Mouse (Mus musculus): ENCODE measurements around the gene Prmt2.

Gene Prmt2

DNA sequence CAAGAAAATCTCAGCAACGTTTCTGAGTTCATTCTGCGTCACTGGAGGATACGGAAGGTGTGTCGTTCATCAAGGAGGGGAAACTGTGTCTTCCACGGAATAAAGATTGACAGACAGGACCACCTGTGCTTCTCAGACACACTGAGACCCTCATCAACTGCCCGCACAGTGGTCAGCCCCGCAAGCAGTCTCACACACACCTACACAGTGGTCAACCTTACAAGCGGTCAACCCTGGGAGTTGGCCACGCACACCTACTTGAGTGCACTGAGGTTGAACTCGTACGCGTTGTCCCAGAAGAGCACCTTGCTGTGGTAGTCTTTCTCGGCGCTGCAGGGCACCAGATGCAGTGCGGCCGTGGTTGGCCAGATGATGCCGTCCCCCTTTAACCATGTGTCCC is 20.6 kb downstream of the Prmt2 start:
- CTCF ChIA-PET: no interaction called here

DNA sequence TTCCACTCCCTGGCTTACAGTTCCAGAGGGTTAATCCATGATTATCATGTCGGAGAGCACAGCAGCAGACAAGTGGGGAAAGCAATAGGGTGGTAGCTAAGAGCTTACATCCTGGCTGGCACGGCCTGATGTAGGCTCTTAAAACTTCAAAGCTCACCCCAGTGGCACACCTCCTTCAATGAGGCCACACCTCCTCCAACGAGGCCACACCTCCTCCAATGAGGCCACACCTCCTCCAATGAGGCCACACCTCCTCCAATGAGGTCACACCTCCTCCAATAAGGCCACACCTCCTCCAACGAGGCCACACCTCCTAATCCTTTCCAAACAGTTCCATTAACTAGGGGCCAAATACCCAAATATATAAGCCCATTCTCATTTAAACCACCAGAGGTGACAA is 23.5 kb downstream of the Prmt2 start:
- CTCF ChIA-PET: no interaction called here

DNA sequence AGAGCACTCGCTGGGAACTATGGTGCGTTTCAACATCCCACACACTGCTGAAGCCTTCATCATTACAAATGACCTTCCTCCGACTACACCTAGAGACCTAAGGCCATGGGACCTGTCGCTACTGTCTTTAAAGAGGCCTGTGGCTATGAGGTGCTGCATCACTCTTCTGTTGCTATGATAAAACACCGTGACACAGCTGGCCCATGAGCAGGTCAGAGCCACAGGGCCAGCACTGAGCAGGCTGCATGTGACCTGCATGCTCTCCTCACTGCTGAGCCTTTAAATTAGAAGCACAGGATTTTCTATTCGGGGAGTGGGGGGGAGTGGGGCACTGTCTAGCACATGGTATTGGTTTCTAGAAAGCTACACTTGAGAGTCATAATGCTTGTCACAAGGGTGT is 25.5 kb downstream of the Prmt2 start:
- CTCF ChIA-PET: no interaction called here

DNA sequence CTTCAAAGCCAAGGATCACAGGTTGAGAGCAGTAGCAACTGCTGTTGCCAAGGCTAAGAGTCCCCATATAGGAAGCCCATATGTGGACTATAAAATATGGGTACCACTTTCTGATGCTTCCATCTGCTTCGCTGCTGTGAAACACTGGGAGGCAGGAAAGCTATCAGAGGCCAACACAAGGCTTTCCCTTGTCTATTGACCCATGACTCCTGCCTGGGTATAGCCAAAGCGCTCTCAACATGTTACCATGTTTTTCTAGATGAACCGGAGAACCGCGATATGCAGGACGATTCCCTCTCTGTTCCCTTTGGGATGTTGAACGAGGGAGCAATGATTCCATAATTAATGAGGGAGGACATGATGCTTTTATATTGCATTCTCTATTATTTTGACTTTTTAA is 26.9 kb downstream of the Prmt2 start:
- CTCF ChIA-PET: no interaction called here

DNA sequence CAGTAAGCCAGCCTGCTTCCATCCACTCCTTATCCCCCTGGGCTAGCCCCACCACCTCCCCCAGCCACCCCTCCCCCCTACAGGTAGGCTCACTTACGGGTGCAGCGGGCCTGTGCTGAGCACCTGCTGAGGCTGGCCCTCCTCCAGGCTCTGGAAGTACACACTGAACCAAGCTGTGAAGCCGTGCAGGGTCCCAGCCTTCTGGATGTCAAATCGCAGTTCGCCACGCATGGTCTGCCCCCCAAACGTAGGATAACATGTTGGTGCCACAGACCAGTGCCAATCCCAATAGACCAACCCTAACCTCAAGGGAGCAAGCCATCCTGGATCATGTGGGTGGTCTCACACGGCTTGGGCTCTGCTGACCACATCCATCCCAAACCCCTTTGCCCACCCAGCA is 28.4 kb downstream of the Prmt2 start:
- CTCF ChIA-PET: no interaction called here

DNA sequence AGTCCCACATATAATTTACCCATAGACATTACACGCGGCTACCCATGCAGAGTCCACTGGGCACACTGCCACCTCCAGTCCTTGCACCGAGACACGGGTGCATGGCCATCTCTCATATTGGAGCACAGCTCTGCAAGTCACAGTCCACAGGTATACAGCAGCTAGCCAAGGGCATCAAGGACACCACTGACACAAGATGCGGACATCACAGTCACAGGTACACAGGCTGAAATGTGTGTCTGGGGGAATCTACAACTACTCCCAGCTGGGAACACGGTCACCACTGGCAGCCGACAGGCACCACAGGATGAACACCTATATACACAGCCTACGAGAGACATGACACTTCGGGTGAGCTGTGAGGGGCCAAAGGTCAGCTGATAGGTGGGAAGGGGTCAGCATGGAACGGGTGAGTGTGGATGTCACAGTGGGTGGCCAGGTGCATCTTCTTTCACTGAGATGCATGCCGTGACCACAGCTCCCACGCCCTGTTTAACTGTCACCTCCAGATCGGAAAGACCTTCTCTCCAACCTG is 30.3 kb downstream of the Prmt2 start:
- CTCF ChIA-PET: no interaction called here

DNA sequence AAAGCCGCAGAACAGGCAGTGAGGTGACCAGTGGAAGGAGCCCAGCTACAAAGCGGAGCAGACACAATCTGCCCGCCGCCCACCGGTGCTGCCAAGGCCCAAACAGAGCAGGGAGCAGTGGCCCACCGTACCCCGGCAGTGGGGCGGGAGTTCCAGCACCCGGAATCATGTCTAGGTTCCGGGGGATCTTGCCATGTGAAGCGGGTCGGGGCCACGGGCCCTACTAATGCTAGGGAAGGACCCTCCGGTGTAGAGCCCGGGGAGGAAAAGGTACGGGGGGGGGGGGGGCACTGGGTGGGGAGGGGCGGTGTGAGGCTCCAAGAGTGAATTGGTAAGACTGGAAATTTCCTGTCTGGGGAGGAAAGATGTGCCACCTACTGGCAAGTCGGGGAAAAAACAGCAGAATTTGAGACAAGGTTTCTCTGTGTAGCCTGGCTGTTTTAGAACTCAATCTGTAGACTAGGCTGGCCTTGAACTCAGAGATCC is 33.8 kb downstream of the Prmt2 start:
- CTCF ChIA-PET: no interaction called here

DNA sequence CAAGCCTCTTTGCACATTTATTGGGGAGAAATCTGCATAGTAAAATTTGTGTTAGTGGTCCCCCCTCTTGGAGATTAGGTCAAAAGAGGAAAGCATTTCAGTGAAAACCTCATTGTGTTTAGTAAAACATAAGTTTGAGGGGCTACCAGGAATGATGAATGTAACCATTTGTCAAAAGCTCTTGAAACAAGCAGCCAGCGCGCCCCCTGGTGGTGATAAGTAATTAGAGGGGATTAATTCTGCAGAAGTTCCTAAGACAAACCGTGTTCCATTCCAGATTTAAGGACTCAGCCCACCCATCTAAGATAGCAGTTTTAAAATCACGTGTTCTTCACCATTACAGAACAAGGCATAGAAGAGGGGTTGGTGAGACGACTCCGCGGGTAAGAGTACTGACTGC is 35.7 kb downstream of the Prmt2 start:
- CTCF ChIA-PET: interaction anchor here (0.6 kb wide), 1 partner anchor 207 kb away, joined by 3 read pairs; no protein-coding TSS in a partner anchor

DNA sequence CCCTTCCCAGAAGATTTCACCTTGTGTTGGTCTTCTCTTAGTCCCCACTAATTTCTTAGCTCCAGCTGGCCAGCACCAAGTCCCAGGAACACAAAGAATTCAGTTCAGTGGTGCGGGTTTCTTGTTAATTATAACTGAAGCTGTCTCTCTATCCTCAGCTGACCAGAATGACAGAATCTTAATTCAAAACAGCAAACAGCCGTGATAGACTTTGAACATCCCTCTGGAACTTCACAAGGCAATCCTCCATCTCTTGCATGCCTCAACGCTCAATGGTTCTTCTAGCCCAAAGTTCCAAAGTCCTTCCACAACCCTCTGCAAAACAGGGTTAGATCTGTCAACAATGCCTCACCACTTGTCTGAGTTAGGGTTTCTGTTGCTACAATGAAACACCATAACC is 36.2 kb downstream of the Prmt2 start:
- CTCF ChIA-PET: no interaction called here

DNA sequence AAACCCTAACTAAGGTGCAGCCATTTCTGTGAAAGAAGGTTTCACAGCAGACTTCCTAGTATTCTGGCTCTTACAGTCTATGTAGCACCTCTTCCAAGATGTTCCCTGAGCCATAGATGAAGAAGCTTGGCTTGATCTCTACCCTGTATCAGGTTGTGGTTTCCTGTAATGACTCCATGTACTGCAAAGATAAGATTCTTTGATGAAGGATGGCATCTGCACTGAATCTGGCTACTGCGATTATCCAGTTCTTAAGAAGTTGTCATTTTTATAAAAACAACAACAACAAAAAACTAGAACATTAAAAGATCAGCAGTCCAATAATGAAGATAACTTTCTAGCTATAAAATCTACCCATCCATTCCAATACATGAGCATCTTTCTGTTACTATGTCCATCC is 49.7 kb downstream of the Prmt2 start:
- CTCF ChIA-PET: no interaction called here

DNA sequence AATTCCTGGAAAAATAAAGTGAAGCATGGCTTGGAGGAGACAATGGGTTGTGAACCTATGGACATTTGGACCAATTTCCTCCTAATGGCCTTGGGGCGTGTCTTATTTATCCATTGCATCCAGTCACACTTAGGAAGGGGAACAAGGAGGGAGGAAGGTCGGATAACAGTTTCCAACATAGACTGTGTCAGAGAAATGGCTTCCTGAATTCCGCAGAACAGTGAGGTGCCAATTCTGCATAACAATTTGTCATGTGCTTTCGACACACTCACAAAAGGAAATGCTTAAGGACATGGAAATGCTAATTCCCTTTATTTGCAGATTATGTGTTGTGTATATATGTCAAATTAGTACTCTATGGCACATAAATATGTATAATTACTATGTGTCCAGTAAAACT is 52.4 kb downstream of the Prmt2 start:
- CTCF ChIA-PET: no interaction called here

DNA sequence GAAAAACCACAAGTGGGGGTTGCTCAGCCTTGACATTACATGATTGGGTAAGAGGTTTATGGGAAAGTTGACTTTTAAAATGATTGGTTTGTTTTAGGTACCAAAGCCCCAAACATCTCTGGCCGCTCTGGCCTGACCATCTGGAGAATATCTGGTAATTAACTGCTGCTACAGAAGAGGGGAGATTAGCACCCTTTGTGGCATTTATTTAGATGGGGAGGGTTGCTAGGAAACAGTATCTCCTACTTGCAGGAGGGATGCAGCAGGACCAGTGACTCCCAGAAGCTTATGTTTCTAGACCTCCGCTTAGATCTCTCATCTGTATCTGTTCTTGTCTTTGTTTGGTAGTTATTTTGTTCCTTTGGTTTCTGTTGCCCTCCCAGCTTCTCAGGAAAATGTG is 62.8 kb downstream of the Prmt2 start:
- CTCF ChIA-PET: no interaction called here

DNA sequence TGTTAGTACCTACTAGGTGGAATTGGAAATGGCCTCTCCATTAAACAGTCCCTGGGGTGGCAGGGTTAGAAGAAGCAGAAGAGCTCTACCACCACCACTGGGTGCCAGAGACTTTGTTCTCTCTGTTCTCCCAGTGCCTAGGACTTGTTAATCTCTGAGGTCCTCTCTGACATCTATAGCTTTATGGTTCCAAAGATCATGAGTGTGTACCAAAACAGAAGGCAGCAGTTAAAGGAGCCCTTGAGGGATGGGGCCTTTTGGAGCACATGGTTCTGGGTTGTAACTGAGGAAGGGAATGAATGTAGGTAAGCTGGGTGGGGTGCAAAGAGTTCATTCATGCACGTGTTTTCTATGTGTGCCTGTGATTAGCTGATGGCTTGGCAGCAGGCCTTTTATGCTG is 79.7 kb downstream of the Prmt2 start:
- CTCF ChIA-PET: no interaction called here

DNA sequence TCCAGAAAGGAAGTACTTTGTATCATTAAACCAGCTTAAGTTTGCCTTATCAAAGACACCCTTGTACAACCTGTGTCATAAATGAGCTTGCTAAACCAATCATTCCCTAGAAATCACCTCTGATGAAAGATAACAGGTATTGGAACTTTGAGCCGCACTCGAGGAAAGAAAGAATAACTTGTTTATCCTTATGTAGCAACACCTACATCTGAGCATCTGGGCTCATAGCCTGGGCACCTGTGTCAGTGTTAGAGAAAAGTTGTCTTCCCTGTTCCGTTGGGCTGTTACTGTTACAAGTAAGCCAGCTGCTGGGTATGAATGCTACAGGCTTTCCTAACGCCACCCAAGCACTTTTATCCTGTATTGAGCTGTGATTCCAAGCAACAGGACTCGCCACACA is 80.1 kb downstream of the Prmt2 start:
- CTCF ChIA-PET: no interaction called here
